In the genomic region with DNA sequence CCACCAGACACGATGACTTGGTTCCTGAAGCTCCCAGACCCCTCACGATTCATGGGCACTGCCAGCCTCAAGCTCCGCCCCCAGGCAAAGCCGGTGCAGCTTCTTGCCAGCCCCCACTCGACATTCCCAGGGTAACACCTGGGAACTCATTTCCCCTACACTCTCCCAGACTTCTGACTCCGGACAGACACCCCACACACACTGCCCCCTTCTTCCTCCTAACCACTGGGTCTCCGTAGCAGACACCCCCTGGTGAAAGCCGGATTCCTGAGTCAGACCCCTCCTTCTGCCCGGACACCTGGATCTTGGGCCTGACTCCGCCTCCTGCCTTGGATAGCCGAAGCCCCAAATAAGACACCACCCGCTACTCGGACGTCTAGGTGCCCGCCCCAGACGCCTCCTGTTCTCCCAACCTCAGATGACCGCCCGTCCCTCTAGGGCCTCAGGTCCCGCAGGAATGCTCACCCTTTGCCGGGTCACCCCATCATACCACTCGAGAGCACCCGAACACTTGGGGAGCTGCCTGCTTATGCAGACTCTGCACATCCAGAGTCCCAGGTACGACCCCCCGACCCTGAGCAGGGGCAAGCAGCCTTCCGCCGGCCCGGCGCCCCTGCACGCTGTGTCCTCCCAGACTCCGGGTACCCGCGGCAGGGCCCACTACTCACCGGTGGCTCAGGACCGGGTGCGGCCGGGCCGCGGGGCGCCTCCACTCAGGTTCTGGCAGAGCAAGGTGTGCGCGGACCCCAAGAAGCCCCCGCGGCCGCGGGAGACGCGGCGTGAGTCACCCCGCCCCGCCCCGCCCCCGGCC, we compare ENCODE assay signal across 8 mouse cellular contexts. TPM values are rescaled to one million over a fixed set of nuclear protein-coding genes. Genes with fewer than 3 reads are reported as not detected.
DNase-seq lines count a peak whose midpoint lies in the region; ATAC-seq and TF ChIP-seq lines count a peak whose summit lies in the region.

TSS of gene Cd164l2 (plus strand) at position 381 of the 811 bp plus-strand sequence.
TSS of gene Gpr3 (minus strand) at position 786 of the 811 bp plus-strand sequence.

- no peak for DNase-seq in kidney, postnatal 0 days (ENCODE audit: low spot score)
- DNase-seq in kidney, adult 9 months = no peak
- DNase-seq in R1 (ENCODE audit: low read depth, low spot score) = peak; percentile 62
- no peak for DNase-seq in forebrain, embryonic 11.5 days (ENCODE audit: low spot score)
- no peak for DNase-seq in liver, embryonic 11.5 days (ENCODE audit: low spot score)
- no peak for DNase-seq in thymus, postnatal 10 days (ENCODE audit: low spot score in 2 of 2)
- DNase-seq in thymus, postnatal 25 days = no peak

- peak within 1 kb of the TSS; percentile 60 for H3K9ac ChIP-seq in kidney, postnatal 0 days (ENCODE audit: low read depth, low read length)
- H3K9ac ChIP-seq in forebrain, embryonic 11.5 days (ENCODE audit: low read length) = peak within 1 kb of the TSS; percentile 48
- peak within 1 kb of the TSS; percentile 50 for H3K9ac ChIP-seq in liver, embryonic 11.5 days (ENCODE audit: low read depth, low read length)

- H3K9me3 ChIP-seq in kidney, postnatal 0 days (replicated peaks; ENCODE audit: low read length) = no peaks in the 10 kb centered on the region
- no peaks in the 10 kb centered on the region for H3K9me3 ChIP-seq in forebrain, embryonic 11.5 days (ENCODE audit: control insufficient read depth, low read length)
- no peaks in the 10 kb centered on the region for H3K9me3 ChIP-seq in liver, embryonic 11.5 days (ENCODE audit: control insufficient read depth, low read length)

- H3K4me2 ChIP-seq in kidney, postnatal 0 days (ENCODE audit: low read length) = peak within 1 kb of the TSS; percentile 99
- peak within 1 kb of the TSS; percentile 95 for H3K4me2 ChIP-seq in forebrain, embryonic 11.5 days (ENCODE audit: low read depth, low read length, severe bottlenecking)
- peak within 1 kb of the TSS; percentile 97 for H3K4me2 ChIP-seq in liver, embryonic 11.5 days

- ATAC-seq in kidney, postnatal 0 days (replicated peaks; ENCODE audit: low FRiP score, low read depth) = peak; percentile 8; the same call in 1 of the 2 replicates
- peak; percentile 67 for ATAC-seq in forebrain, embryonic 11.5 days (replicated peaks; ENCODE audit: low FRiP score)
- peak; percentile 29 for ATAC-seq in liver, embryonic 11.5 days (replicated peaks; ENCODE audit: low FRiP score)
- ATAC-seq in activated CD4-positive, CD25-positive, alpha-beta regulatory T cell, adult 4 months = no peak

- peaks cover 12% of the 10 kb centered on the region; the same call in 1 of the 2 replicates for H3K4me1 ChIP-seq in kidney, postnatal 0 days (replicated peaks; ENCODE audit: insufficient read depth, low read length)
- peaks cover 14% of the 10 kb centered on the region for H3K4me1 ChIP-seq in forebrain, embryonic 11.5 days (replicated peaks; ENCODE audit: control insufficient read depth, insufficient read depth, low read length)
- H3K4me1 ChIP-seq in liver, embryonic 11.5 days (replicated peaks; ENCODE audit: control insufficient read depth, insufficient read depth, low read length) = peaks cover 8% of the 10 kb centered on the region; the same call in 1 of the 2 replicates

- no peak within 1 kb of the TSS for H3K27ac ChIP-seq in kidney, postnatal 0 days
- no peak within 1 kb of the TSS for H3K27ac ChIP-seq in forebrain, embryonic 11.5 days (ENCODE audit: low read depth, low read length)
- no peak within 1 kb of the TSS for H3K27ac ChIP-seq in liver, embryonic 11.5 days (ENCODE audit: low read depth, low read length)

- H3K27me3 ChIP-seq in kidney, postnatal 0 days (ENCODE audit: insufficient read depth, low read length) = no peaks in the 10 kb centered on the region
- H3K27me3 ChIP-seq in forebrain, embryonic 11.5 days (ENCODE audit: control insufficient read depth, insufficient read depth, low read length) = peaks cover 34% of the 10 kb centered on the region
- H3K27me3 ChIP-seq in liver, embryonic 11.5 days (replicated peaks; ENCODE audit: control insufficient read depth, insufficient read depth, low read length) = peaks cover 58% of the 10 kb centered on the region

- H3K36me3 ChIP-seq in kidney, postnatal 0 days (ENCODE audit: insufficient read depth, low read length) = no peaks in the 10 kb centered on the region
- H3K36me3 ChIP-seq in forebrain, embryonic 11.5 days (ENCODE audit: control insufficient read depth, insufficient read depth, low read length) = no peaks in the 10 kb centered on the region
- H3K36me3 ChIP-seq in liver, embryonic 11.5 days (ENCODE audit: control insufficient read depth, insufficient read depth, low read length) = no peaks in the 10 kb centered on the region

- 2% methylated on average over 51 of the region's 52 CpGs for WGBS in kidney, postnatal 0 days
- 2% methylated on average over 46 of the region's 52 CpGs for WGBS in forebrain, embryonic 11.5 days
- 3% methylated on average over 51 of the region's 52 CpGs for WGBS in liver, embryonic 11.5 days

- peak within 1 kb of the TSS; percentile 51 for H3K4me3 ChIP-seq in kidney, postnatal 0 days (replicated peaks; ENCODE audit: low read depth, low read length)
- peak within 1 kb of the TSS; percentile 65 for H3K4me3 ChIP-seq in forebrain, embryonic 11.5 days (ENCODE audit: low read depth, low read length)
- H3K4me3 ChIP-seq in liver, embryonic 11.5 days (ENCODE audit: low read depth, low read length) = peak within 1 kb of the TSS; percentile 69

- no peak for TF ChIP-seq CTCF in kidney, postnatal 0 days (IDR thresholded peaks at IDR 0.05; ENCODE audit: low read depth)

RNA-seq across cellular contexts. Expression of gene Cd164l2, which starts in this region (rescaled TPM):
- 19.1 and 19.6 TPM in 2 replicates for polyA plus RNA-seq in kidney, postnatal 0 days (2015; fragmentation: Nextera tagmentation; extraction: Ambion mirVana)
- polyA plus RNA-seq in forebrain, embryonic 11.5 days (2014; fragmentation: Nextera tagmentation; extraction: Ambion mirVana) = not detected in 2 replicates
- 0.70 and 0.77 TPM in 2 replicates for polyA plus RNA-seq in liver, embryonic 11.5 days (2014; fragmentation: Nextera tagmentation; extraction: Ambion mirVana)
- polyA plus RNA-seq in activated CD4-positive, CD25-positive, alpha-beta regulatory T cell, adult 4 months (2017; shearing (Covaris generic)) = not detected

RNA-seq across cellular contexts. Expression of gene Gpr3, which starts in this region (rescaled TPM):
- polyA plus RNA-seq in kidney, postnatal 0 days (2015; fragmentation: Nextera tagmentation; extraction: Ambion mirVana) = 0.11 and 0.54 TPM in 2 replicates
- 0.37 TPM in 1 of 2 replicates, not detected in the other for polyA plus RNA-seq in forebrain, embryonic 11.5 days (2014; fragmentation: Nextera tagmentation; extraction: Ambion mirVana)
- 0.17 TPM in 1 of 2 replicates, not detected in the other for polyA plus RNA-seq in liver, embryonic 11.5 days (2014; fragmentation: Nextera tagmentation; extraction: Ambion mirVana)
- polyA plus RNA-seq in activated CD4-positive, CD25-positive, alpha-beta regulatory T cell, adult 4 months (2017; shearing (Covaris generic)) = not detected

Comparison
In these comparisons a context has a peak if more than half of its experiments do, and no peak if none do; other contexts are left out.
1. RNA of gene Cd164l2 (polyA plus RNA-seq): 19.1 to 19.6 TPM in kidney, postnatal 0 days; 0.70 to 0.77 TPM in liver, embryonic 11.5 days, not detected in forebrain, embryonic 11.5 days and not detected in activated CD4-positive, CD25-positive, alpha-beta regulatory T cell, adult 4 months; every median in the first group is over 10 times any median in the second.
2. Peak in ATAC-seq, H3K4me3 ChIP-seq, H3K9ac ChIP-seq and H3K4me2 ChIP-seq in forebrain, embryonic 11.5 days; RNA of the genes that start here not detected or under 1 TPM.
3. Peak in ATAC-seq, H3K4me3 ChIP-seq, H3K9ac ChIP-seq and H3K4me2 ChIP-seq in liver, embryonic 11.5 days; RNA of the genes that start here not detected or under 1 TPM.
4. Peak in every context shown above with its lines, with median percentiles within 50 percentile points of each other: H3K4me2 ChIP-seq, H3K4me3 ChIP-seq and H3K9ac ChIP-seq.